Mouse (Mus musculus) CH12.LX (cell line): ENCODE data around the gene Git2. TPM values are rescaled to one million over a fixed set of nuclear protein-coding genes. Genes with fewer than 3 reads are reported as not detected.

Source experiments
- DNase-seq: peaks from one replicate; pipeline ENCODE4 v3.0.0-alpha.2; 2013; ENCODE audit errors: extremely low read depth
- H3K27ac ChIP-seq: 2 replicates; pipeline ENCODE4 v1.5.1; 2012; ENCODE audit warnings: low read depth, mild to moderate bottlenecking, control low read depth, moderate library complexity; ENCODE audit not compliant: insufficient read depth
- H3K27me3 ChIP-seq: replicated peaks from 2 replicates; pipeline ENCODE3; 2012; ENCODE audit warnings: inconsistent platforms
- H3K36me3 ChIP-seq, 2 experiments: replicated peaks in 1 of 2; 2 replicates each; pipeline versions ENCODE3 to v1.6.1; 2012; ENCODE audit warnings: inconsistent platforms in 1 of 2, low read length in 1 of 2, mild to moderate bottlenecking in 1 of 2, mixed read lengths in 1 of 2, moderate library complexity in 1 of 2; ENCODE audit not compliant: control insufficient read depth in 1 of 2, insufficient read depth in 1 of 2
- H3K4me1 ChIP-seq, 2 experiments: 2 replicates each; pipeline ENCODE4 v1.6.1; 2012; ENCODE audit warnings: inconsistent platforms in 1 of 2, moderate library complexity in 1 of 2; ENCODE audit not compliant: insufficient read depth in 2 of 2, control insufficient read depth in 1 of 2
- H3K4me2 ChIP-seq: 2 replicates; pipeline ENCODE4 v1.6.1; 2012; ENCODE audit warnings: low read depth, mild to moderate bottlenecking, control low read depth; ENCODE audit not compliant: poor library complexity, insufficient read depth, severe bottlenecking
- H3K4me3 ChIP-seq, 3 experiments: fragments of 150-350 bp in 1 of 3; sonication (generic) in 1 of 3; replicated peaks in 1 of 3; 2 replicates each; pipeline versions ENCODE3 to v1.5.1; 2011 to 2012; ENCODE audit warnings: low read depth in 2 of 3, low read length in 2 of 3, mild to moderate bottlenecking in 2 of 3, moderate library complexity in 2 of 3, control low read depth in 1 of 3, improper control_type of control experiment in 1 of 3, inconsistent platforms in 1 of 3, mixed read lengths in 1 of 3; ENCODE audit not compliant: poor library complexity in 1 of 3
- H3K79me2 ChIP-seq: replicated peaks from 2 replicates; pipeline ENCODE4 v1.6.1; 2012; ENCODE audit warnings: mild to moderate bottlenecking, moderate library complexity; ENCODE audit not compliant: control insufficient read depth, poor library complexity, insufficient read depth, severe bottlenecking; ENCODE audit errors: extremely low read depth
- H3K9ac ChIP-seq: 2 replicates; pipeline ENCODE4 v1.6.1; 2012; ENCODE audit warnings: low read depth, mild to moderate bottlenecking, control low read depth, moderate library complexity; ENCODE audit not compliant: insufficient read depth
- H3K9me3 ChIP-seq: replicated peaks from 2 replicates; pipeline ENCODE3; 2012; ENCODE audit warnings: low read length, inconsistent platforms, mixed read lengths
- CHD2 ChIP-seq: IDR thresholded peaks from 2 replicates; pipeline ENCODE4 v1.6.1; 2011; ENCODE audit warnings: low read length, improper control_type of control experiment
- CTCF ChIP-seq, 2 experiments: IDR thresholded peaks in 1 of 2; conservative IDR thresholded peaks in 1 of 2; 2 replicates each; pipeline ENCODE4 v1.5.1; 2011 to 2012; ENCODE audit warnings: low read depth in 2 of 2, low read length in 2 of 2, improper control_type of control experiment in 1 of 2, inconsistent platforms in 1 of 2, mild to moderate bottlenecking in 1 of 2, moderate library complexity in 1 of 2
- E2F4 ChIP-seq: IDR thresholded peaks from 2 replicates; pipeline ENCODE4 v1.6.1; 2011; ENCODE audit warnings: low read depth, low read length, improper control_type of control experiment; ENCODE audit not compliant: insufficient replicate concordance
- ETS1 ChIP-seq: conservative IDR thresholded peaks from 2 replicates; pipeline ENCODE4 v1.6.1; 2012; ENCODE audit warnings: low read depth, mild to moderate bottlenecking, inconsistent platforms, low read length, improper control_type of control experiment, moderate library complexity
- IRF4 ChIP-seq: IDR thresholded peaks from 2 replicates; pipeline ENCODE4 v1.6.1; 2014; ENCODE audit warnings: low read depth, mild to moderate bottlenecking, inconsistent platforms, low read length, improper control_type of control experiment
- JUN ChIP-seq: IDR thresholded peaks from 2 replicates; pipeline ENCODE4 v1.6.1; 2011; ENCODE audit warnings: low read depth, mild to moderate bottlenecking, low read length, improper control_type of control experiment, moderate library complexity; ENCODE audit not compliant: insufficient read depth
- JUND ChIP-seq: conservative IDR thresholded peaks from 2 replicates; pipeline ENCODE4 v1.6.1; 2011; ENCODE audit warnings: low read depth, low read length, improper control_type of control experiment
- MYC ChIP-seq: IDR thresholded peaks from 2 replicates; pipeline ENCODE4 v1.6.1; 2011; ENCODE audit warnings: low read depth, mild to moderate bottlenecking, improper control_type of control experiment, low read length
- NELFE ChIP-seq: IDR thresholded peaks from 2 replicates; pipeline ENCODE4 v1.6.1; 2011; ENCODE audit warnings: low read depth, low read length, improper control_type of control experiment
- NRF1 ChIP-seq: IDR thresholded peaks from 2 replicates; pipeline ENCODE4 v1.6.1; 2014; ENCODE audit warnings: low read depth, mild to moderate bottlenecking, inconsistent platforms, low read length, improper control_type of control experiment, moderate library complexity
- RAD21 ChIP-seq: IDR thresholded peaks from 2 replicates; pipeline ENCODE4 v1.6.1; 2011; ENCODE audit warnings: low read depth, mild to moderate bottlenecking, low read length, improper control_type of control experiment, moderate library complexity
- RCOR1 ChIP-seq: conservative IDR thresholded peaks from 2 replicates; pipeline ENCODE4 v1.6.1; 2012; ENCODE audit warnings: low read depth, mild to moderate bottlenecking, inconsistent platforms, low read length, improper control_type of control experiment
- TBP ChIP-seq: conservative IDR thresholded peaks from 2 replicates; pipeline ENCODE4 v1.6.1; 2011; ENCODE audit warnings: low read depth, low read length, improper control_type of control experiment
- TCF12 ChIP-seq: IDR thresholded peaks from 2 replicates; pipeline ENCODE4 v1.6.1; 2014; ENCODE audit warnings: low read depth, mild to moderate bottlenecking, inconsistent platforms, low read length, improper control_type of control experiment
- USF2 ChIP-seq: conservative IDR thresholded peaks from 2 replicates; pipeline ENCODE4 v1.6.1; 2011; ENCODE audit warnings: low read depth, low read length, improper control_type of control experiment
- ZKSCAN1 ChIP-seq: IDR thresholded peaks from 2 replicates; pipeline ENCODE4 v1.6.1; 2012; ENCODE audit warnings: low read depth, inconsistent platforms, low read length, improper control_type of control experiment, borderline replicate concordance
- ZMIZ1 ChIP-seq: IDR thresholded peaks from 2 replicates; pipeline ENCODE4 v1.6.1; 2012; ENCODE audit warnings: low read depth, mild to moderate bottlenecking, inconsistent platforms, low read length, improper control_type of control experiment
- ZNF384 ChIP-seq: IDR thresholded peaks from 2 replicates; pipeline ENCODE4 v1.6.1; 2012; ENCODE audit warnings: low read depth, low read length, improper control_type of control experiment, inconsistent platforms
- dilution Hi-C: fragments of 300-500 bp; cut with MboI; formaldehyde crosslinking; loops from 2 replicates; pipeline ENCODE4 v1.14.3; 2020; ENCODE audit warnings: low sequenced_read_pairs; ENCODE audit not compliant: extremely low pct_unique_long_range_greater_than_20kb, extremely low pct_ligation_motif_present
- in situ Hi-C: fragments of 300-500 bp; cut with MboI; formaldehyde crosslinking; loops from 3 replicates; pipeline ENCODE4 v1.14.3; 2019; ENCODE audit warnings: low sequenced_read_pairs, low pct_ligation_motif_present, low pct_unique_long_range_greater_than_20kb, mixed read lengths
- polyA plus RNA-seq: library from polyadenylated mRNA; unstranded; fragments of >175 nt; gene quantifications from 2 replicates; pipeline ENCODE4 v1.2.1, GENCODE M21; 2012; ENCODE audit warnings: low read depth; ENCODE audit not compliant: insufficient read length
- total RNA-seq, 2 experiments: library from RNA; depleted of rRNA; stranded (reverse); fragments of 300-350 nt in 1 of 2; fragments of >200 nt in 1 of 2; gene quantifications; 2 replicates each; pipeline ENCODE4 v1.2.3; 2012 to 2014

Gene Git2
- total and polyA plus RNA-seq, 3 experiments = 12.3 to 29.4 (median 22.1) TPM

GRCm38 (mm10) chr5:114793317-114793716, 18.0 kb upstream of the Git2 start:
- Histone ChIP-seq H3K27me3 (no peaks in the 10 kb centered on the region), H3K4me2 (no peak overlapping the region), H3K36me3 (peaks cover 57 to 92% of the 10 kb centered on the region in 2 experiments), H3K9ac (no peak overlapping the region), H3K27ac (no peak overlapping the region), H3K4me1 (peaks cover 5 to 13% of the 10 kb centered on the region in 2 experiments; a peak in 3 of 4 replicates), H3K9me3 (no peaks in the 10 kb centered on the region), H3K4me3 (no peak overlapping the region), H3K79me2 (no peaks in the 10 kb centered on the region)
- dilution Hi-C loops = no loop called here
- DNase-seq = no peak
- in situ Hi-C loops = no loop called here
- TF ChIP-seq ZNF384 (no peak), JUN (no peak), RAD21 (no peak), TBP (no peak), IRF4 (no peak), TCF12 (no peak), NRF1 (no peak), JUND (no peak), NELFE (no peak)

GRCm38 (mm10) chr5:114785196-114785595, 9.9 kb upstream of the Git2 start:
- no peak for TF ChIP-seq IRF4
- TF ChIP-seq ZKSCAN1 = no peak
- TF ChIP-seq E2F4 = no peak
- TF ChIP-seq MYC = no peak
- no peak for TF ChIP-seq ZNF384
- no peak for TF ChIP-seq RAD21
- no peak for TF ChIP-seq RCOR1
- TF ChIP-seq USF2 = no peak
- no peak for TF ChIP-seq ZMIZ1
- TF ChIP-seq ETS1 = no peak
- TF ChIP-seq CHD2 = no peak
- no peak for TF ChIP-seq CTCF (conservative IDR thresholded peaks at IDR 0.05 in 1 of 2, IDR thresholded peaks at IDR 0.05 in 1 of 2; ENCODE audit: low read depth in 2 of 2, low read length in 2 of 2)
- dilution Hi-C loops (no loop called here), in situ Hi-C loops (no loop called here)
- no peak overlapping the region for H3K4me3 ChIP-seq
- no peaks in the 10 kb centered on the region for H3K9me3 ChIP-seq
- H3K4me2 ChIP-seq = no peak overlapping the region
- H3K27me3 ChIP-seq = no peaks in the 10 kb centered on the region
- no peak overlapping the region for H3K27ac ChIP-seq
- no peak for DNase-seq
- H3K9ac ChIP-seq = no peak overlapping the region
- peaks cover 26 to 55% of the 10 kb centered on the region in 2 experiments for H3K36me3 ChIP-seq
- H3K79me2 ChIP-seq = peaks cover 3% of the 10 kb centered on the region; the same call in 1 of the 2 replicates
- peaks cover 33 to 71% of the 10 kb centered on the region in 2 experiments for H3K4me1 ChIP-seq
